Mouse (Mus musculus) megakaryocyte, embryonic 14.5 days (primary cell): ENCODE results near the gene Copb1.

ENCODE experiments used
- FLI1 ChIP-seq: IDR thresholded peaks from 2 replicates; pipeline ENCODE4 v1.6.1; 2012; ENCODE audit warnings: low read length, inconsistent platforms, mixed read lengths
- GATA1 ChIP-seq: IDR thresholded peaks from 3 replicates; pipeline ENCODE4 v1.6.1; 2012; ENCODE audit warnings: mixed read lengths, low read length, inconsistent platforms, borderline replicate concordance

DNA sequence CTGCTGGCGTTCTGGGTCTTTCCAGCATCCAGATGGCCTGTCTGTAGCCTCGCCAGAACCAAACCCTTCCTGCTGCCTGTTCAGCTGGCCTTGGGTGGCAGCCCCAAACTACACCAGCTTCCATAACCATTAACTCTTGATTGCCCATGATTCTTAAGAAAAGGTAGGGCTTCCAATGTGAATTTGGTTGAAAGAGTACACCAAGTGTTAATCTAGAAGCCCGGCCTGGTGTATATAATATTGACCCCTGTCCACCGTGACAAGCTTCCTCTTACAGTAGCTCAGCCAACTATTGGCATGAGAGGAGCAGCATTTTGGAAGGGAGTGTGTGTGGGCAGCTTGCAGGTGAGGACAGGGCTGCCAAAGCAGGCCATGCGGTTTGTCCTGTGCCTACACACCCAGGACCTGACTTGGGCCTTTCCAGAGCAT lies 35.6 kb upstream of the Copb1 start:
- TF ChIP-seq GATA1, result no peak
- no peak for TF ChIP-seq FLI1
